9 mouse cellular contexts compared by ENCODE assay signal in the genomic region with DNA sequence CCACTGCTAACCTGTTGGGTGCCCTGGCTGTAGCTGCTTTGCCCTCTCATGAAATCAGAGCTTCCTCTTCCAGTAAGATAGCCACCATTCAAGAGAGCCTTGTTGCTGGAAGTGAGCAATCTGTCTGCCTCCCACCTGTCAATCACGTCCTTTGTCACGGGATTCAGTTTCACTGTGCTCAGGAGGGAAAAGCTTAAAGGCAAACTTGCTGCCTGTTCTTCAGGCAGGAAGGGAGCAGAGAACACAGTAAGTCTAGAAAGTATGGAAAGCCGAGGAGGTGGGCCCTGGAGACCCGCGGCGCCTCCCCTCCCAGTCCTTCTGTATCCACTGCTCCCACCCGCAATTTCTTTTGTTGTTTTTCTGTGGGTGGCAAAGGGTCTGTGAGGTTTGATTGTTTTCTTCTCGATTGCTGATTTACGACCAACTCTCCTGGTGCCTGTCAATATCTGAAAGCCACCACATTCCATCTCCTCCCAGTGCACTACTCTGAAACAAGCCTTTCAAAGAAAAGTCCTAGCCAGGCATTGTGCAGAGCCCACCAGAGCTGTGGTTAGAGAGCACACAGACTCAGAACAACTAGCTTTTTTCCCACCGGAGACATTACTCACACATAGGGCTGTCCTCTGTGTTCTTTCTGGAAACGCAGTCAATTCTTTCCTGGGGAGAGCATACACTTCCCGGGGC.
A peak's percentile ranks its signal among the peaks of the same experiment; 100 is the strongest.
DNase-seq lines count a peak whose midpoint lies in the region; ATAC-seq and TF ChIP-seq lines count a peak whose summit lies in the region.
"Had no signal": no experiment of that assay in that cellular context is flagged by ENCODE, and none has a peak within 500 bp of the region (broad histone marks: within the 10 kb centered on the region; RNA-seq: fewer than 3 reads in every experiment).

No protein-coding gene starts in this region.

- H3K4me3 ChIP-seq in heart, embryonic 11.5 days (ENCODE audit: low read depth, low read length): no peak overlapping the region; the same call in 1 of the 2 replicates
- H3K4me3 ChIP-seq in MEL (ENCODE audit: control insufficient read depth in 1 of 2, insufficient read depth in 1 of 2, low read depth in 2 of 2, low read length in 2 of 2): no peak overlapping the region
- H3K4me3 ChIP-seq in forebrain, embryonic 15.5 days: peak overlapping the region; percentile 38
- H3K4me3 ChIP-seq in liver, embryonic 15.5 days (replicated peaks): peak overlapping the region; percentile 37

- H3K9ac ChIP-seq in heart, embryonic 11.5 days (ENCODE audit: low read depth, low read length): no peak overlapping the region
- no peak overlapping the region for H3K9ac ChIP-seq in MEL (ENCODE audit: control insufficient read depth, low read depth, low read length, poor library complexity, severe bottlenecking)
- peak overlapping the region; percentile 32 for H3K9ac ChIP-seq in forebrain, embryonic 15.5 days (replicated peaks)
- no peak overlapping the region; the same call in 1 of the 2 replicates for H3K9ac ChIP-seq in liver, embryonic 15.5 days

- 33% methylated on average over 12 of the region's 12 CpGs for WGBS in heart, embryonic 11.5 days (ENCODE audit: insufficient replicate concordance)
- 6% methylated on average over 12 of the region's 12 CpGs for WGBS in forebrain, embryonic 15.5 days
- WGBS in liver, embryonic 15.5 days (ENCODE audit: insufficient replicate concordance): 27% methylated on average over 12 of the region's 12 CpGs

- DNase-seq in heart, postnatal 25 days (ENCODE audit: low spot score): no peak
- no peak for DNase-seq in MEL (ENCODE audit: low read depth, low spot score)
- no peak for DNase-seq in gastrocnemius, postnatal 14 days
- no peak for DNase-seq in ovary, postnatal 10 days (ENCODE audit: low spot score)
- no peak for DNase-seq in spleen, postnatal 14 days (ENCODE audit: low spot score in 2 of 2)
- DNase-seq: cerebellum, adult 11-12 months had no signal

- no peak overlapping the region for H3K27ac ChIP-seq in heart, embryonic 11.5 days (ENCODE audit: low read depth, low read length)
- no peak overlapping the region for H3K27ac ChIP-seq in MEL (ENCODE audit: control insufficient read depth, low read depth, low read length)
- H3K27ac ChIP-seq in forebrain, embryonic 15.5 days (replicated peaks): peak overlapping the region; percentile 54
- H3K27ac ChIP-seq in liver, embryonic 15.5 days (replicated peaks): no peak overlapping the region

- H3K79me2 ChIP-seq in MEL (ENCODE audit: control insufficient read depth, insufficient read depth, low read length, poor library complexity): no peaks in the 10 kb centered on the region; the same call in 1 of the 2 replicates

- no peak for TF ChIP-seq CTCF in MEL (IDR thresholded peaks at IDR 0.05 in 2 of 3, conservative IDR thresholded peaks at IDR 0.05 in 1 of 3; ENCODE audit: control insufficient read depth in 1 of 3, insufficient read depth in 1 of 3, low read depth in 2 of 3, low read length in 3 of 3, poor library complexity in 1 of 3, severe bottlenecking in 1 of 3)

- H3K9me3 ChIP-seq in heart, embryonic 11.5 days (replicated peaks; ENCODE audit: control insufficient read depth, low read length): no peaks in the 10 kb centered on the region
- no peaks in the 10 kb centered on the region for H3K9me3 ChIP-seq in MEL (replicated peaks; ENCODE audit: insufficient read depth, low read length)
- no peaks in the 10 kb centered on the region for H3K9me3 ChIP-seq in forebrain, embryonic 15.5 days
- H3K9me3 ChIP-seq in liver, embryonic 15.5 days (replicated peaks): no peaks in the 10 kb centered on the region

- TF ChIP-seq RAD21 in MEL (IDR thresholded peaks at IDR 0.05; ENCODE audit: low read depth, low read length): no peak

- TF ChIP-seq POLR2A in MEL (IDR thresholded peaks at IDR 0.05; ENCODE audit: control insufficient read depth in 1 of 2, insufficient read depth in 1 of 2, low read depth in 1 of 2, low read length in 2 of 2, poor library complexity in 1 of 2): no peak

- peaks cover 11% of the 10 kb centered on the region; the same call in 1 of the 2 replicates for H3K27me3 ChIP-seq in heart, embryonic 11.5 days (ENCODE audit: control insufficient read depth, insufficient read depth, low read length)
- no peaks in the 10 kb centered on the region for H3K27me3 ChIP-seq in MEL (ENCODE audit: control insufficient read depth in 1 of 2, insufficient read depth in 2 of 2, low read length in 2 of 2)
- H3K27me3 ChIP-seq in forebrain, embryonic 15.5 days: no peaks in the 10 kb centered on the region
- H3K27me3 ChIP-seq in liver, embryonic 15.5 days: peaks cover 29% of the 10 kb centered on the region

- H3K4me2 ChIP-seq in heart, embryonic 11.5 days: peak overlapping the region; percentile 44
- peak overlapping the region; percentile 51 for H3K4me2 ChIP-seq in forebrain, embryonic 15.5 days (replicated peaks)
- peak overlapping the region; percentile 69 for H3K4me2 ChIP-seq in liver, embryonic 15.5 days

- intact Hi-C loops in heart, postnatal 25 days (cut with DNase I): no loop called here
- intact Hi-C loops in gastrocnemius, postnatal 14 days (cut with DNase I; ENCODE audit: low total_unique reads): no loop called here

- no peak for TF ChIP-seq EP300 in MEL (IDR thresholded peaks at IDR 0.05; ENCODE audit: low read depth in 1 of 2, low read length in 2 of 2)

- no peaks in the 10 kb centered on the region for H3K36me3 ChIP-seq in heart, embryonic 11.5 days (ENCODE audit: control insufficient read depth, insufficient read depth, low read length)
- H3K36me3 ChIP-seq in MEL (ENCODE audit: control insufficient read depth in 1 of 2, insufficient read depth in 2 of 2, low read length in 2 of 2): peaks cover 0 to 11% of the 10 kb centered on the region in 2 experiments; a peak in 1 of 4 replicates
- no peaks in the 10 kb centered on the region for H3K36me3 ChIP-seq in forebrain, embryonic 15.5 days
- H3K36me3 ChIP-seq in liver, embryonic 15.5 days (replicated peaks): no peaks in the 10 kb centered on the region

- H3K4me1 ChIP-seq in heart, embryonic 11.5 days (ENCODE audit: control insufficient read depth, insufficient read depth, low read length): peaks cover 22% of the 10 kb centered on the region
- H3K4me1 ChIP-seq in MEL (ENCODE audit: control insufficient read depth in 1 of 2, insufficient read depth in 2 of 2, low read length in 2 of 2): peaks cover 7 to 32% of the 10 kb centered on the region in 2 experiments
- H3K4me1 ChIP-seq in forebrain, embryonic 15.5 days: peaks cover 50% of the 10 kb centered on the region
- H3K4me1 ChIP-seq in liver, embryonic 15.5 days (replicated peaks): peaks cover 61% of the 10 kb centered on the region

- ATAC-seq in heart, embryonic 11.5 days (replicated peaks; ENCODE audit: insufficient number of reproducible peaks, low FRiP score, low TSS enrichment): no peak
- peak; percentile 29 for ATAC-seq in forebrain, embryonic 15.5 days (replicated peaks)
- ATAC-seq in liver, embryonic 15.5 days (ENCODE audit: insufficient read depth): no peak

TF ChIP-seq in MEL, 35 proteins besides CTCF, POLR2A, EP300 and RAD21:
- TF ChIP-seq MYB (IDR thresholded peaks at IDR 0.05; ENCODE audit: low read depth, low read length) (no peak), BHLHE40 (IDR thresholded peaks at IDR 0.05; ENCODE audit: borderline replicate concordance, low read depth, low read length) (peak; percentile 78), RCOR1 (IDR thresholded peaks at IDR 0.05; ENCODE audit: low read depth, low read length) (peak; percentile 78)

Comparison
In these comparisons a context has a peak if more than half of its experiments do, and no peak if none do; other contexts are left out.
1. H3K4me3 ChIP-seq: peak in forebrain, embryonic 15.5 days (single experiment) and liver, embryonic 15.5 days (single experiment); none in heart, embryonic 11.5 days (single experiment) and MEL (0 of 2).
2. Peak in every context shown above with its lines, with median percentiles within 50 percentile points of each other: H3K4me2 ChIP-seq.